Mouse (Mus musculus): ENCODE results near the gene Dnlz.

Gene Dnlz

GRCm38 (mm10) chr2:26357484-26357883 is 5.6 kb upstream of the Dnlz start:
- DNase-seq (ENCODE audit: low spot score in 2 of 2), result no peak

DNA sequence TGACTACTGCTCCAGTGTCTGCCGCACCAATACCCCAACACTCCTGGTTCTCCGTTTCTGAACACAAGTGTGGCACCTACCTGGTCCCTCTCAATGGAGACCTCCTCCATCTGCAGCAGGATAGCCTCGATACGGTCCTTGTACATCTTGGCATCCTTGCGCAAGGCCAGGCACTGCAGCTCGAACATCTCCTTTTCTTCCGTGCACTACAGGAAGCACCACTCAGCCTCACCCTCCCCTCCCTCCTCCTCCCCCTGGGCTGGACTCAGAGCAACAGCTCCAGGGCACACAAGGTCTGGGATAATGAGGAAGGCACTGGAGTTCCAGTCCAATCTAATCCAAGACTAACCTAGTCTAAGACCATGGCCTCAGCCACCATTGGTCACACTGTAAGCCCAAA is 4.8 kb upstream of the Dnlz start:
- DNase-seq (ENCODE audit: low spot score in 2 of 2), result no peak

DNA sequence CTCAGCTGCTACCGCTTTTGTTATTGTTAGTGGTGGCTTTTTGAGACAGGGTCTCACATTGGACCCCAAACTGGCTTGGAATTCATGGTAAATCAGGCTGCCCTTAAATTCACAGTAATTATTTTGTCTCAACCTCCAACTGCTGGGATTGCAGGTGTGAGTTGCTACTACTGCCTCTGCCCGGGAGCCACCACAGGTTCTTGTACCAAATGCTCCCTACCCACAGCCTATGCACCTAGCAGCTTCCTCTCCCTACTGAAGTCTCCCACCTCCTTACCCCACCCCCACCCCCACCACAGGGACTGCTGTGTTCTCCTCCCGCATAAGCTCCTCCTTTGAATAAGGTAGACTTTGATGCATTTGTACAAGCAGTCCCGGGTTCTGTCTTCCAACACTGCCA is 4.3 kb upstream of the Dnlz start:
- no peak for DNase-seq (ENCODE audit: low spot score in 2 of 2)

DNA sequence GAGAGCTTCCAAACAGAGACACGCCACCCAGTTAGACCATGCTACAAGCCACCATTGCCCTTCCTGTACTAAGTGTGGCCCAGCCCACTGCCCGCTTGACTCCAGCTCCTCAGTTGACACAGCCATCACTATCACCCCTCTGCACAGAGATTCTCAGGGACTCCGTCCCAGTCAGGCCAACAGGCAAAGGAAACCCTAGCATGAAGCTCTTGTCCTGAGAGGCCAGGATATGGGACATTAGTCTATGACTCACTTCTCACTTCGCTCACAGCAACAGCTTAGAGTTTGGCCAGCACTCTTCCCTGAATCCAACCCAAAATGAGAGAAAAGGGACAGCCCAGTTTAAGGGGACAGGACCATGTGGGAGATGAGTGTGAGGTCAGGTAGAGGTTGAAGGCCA is 2.5 kb upstream of the Dnlz start:
- no peak for DNase-seq (ENCODE audit: low spot score in 2 of 2)

- no peak for DNase-seq (ENCODE audit: low spot score in 2 of 2)
Measured at GRCm38 (mm10) chr2:26353066-26353980, 1.4 kb upstream of the Dnlz start.

- DNase-seq (ENCODE audit: low spot score in 2 of 2), result no peak
Measured at GRCm38 (mm10) chr2:26352291-26352910, 491 bp upstream of the Dnlz start.

DNA sequence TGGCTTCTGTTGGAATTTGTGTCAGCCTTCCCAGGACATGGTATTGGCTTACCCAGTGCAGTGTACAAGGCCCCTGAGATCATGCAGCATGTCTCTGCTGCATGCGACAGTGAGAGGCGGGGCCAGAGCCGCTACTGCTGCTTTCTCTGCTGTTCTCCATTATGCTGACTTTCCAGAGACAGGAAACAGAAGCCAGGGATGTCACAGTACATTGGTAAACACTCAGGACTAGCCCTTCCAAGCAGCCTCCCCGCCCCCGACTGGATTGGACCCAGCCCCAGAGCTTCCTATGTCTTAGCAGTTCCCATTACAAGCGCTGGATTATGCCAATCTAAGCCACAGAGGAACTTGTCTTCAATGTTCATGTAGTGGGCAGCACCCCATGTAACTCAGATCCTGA is 3.7 kb downstream of the Dnlz start:
- no peak for DNase-seq (ENCODE audit: low spot score in 2 of 2)

GRCm38 (mm10) chr2:26342609-26343490 is 9.1 kb downstream of the Dnlz start:
- DNase-seq (ENCODE audit: low spot score in 2 of 2), result no peak

- peak; percentile 80 to 82 for DNase-seq (ENCODE audit: low spot score in 2 of 2)
Measured at GRCm38 (mm10) chr2:26342044-26342443, 9.9 kb downstream of the Dnlz start.

DNA sequence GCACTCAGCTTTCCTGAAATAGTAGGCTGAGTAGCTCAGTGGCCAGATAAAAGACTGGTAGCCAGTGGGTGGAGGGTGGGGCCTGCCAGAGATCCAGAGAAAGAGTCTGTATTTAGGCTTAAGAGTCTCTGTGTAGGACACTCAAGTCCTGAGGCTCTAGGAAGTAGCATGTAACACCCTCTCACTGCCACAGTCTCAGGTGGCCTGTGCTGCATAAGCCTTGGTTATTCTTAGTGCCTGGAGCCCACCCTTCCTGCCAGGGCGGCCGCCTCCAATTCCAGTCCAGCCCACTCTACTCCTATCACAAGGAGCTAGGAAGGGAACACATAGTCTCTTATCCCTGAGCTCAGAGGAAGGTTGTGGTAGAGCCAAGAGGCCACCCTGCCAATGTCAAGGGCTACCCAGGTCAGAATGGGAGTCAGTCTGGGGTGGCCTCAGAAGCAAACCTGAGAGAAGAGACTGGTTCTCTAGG is 10.4 kb downstream of the Dnlz start:
- peak; percentile 55 to 56 for DNase-seq (ENCODE audit: low spot score in 2 of 2)

DNA sequence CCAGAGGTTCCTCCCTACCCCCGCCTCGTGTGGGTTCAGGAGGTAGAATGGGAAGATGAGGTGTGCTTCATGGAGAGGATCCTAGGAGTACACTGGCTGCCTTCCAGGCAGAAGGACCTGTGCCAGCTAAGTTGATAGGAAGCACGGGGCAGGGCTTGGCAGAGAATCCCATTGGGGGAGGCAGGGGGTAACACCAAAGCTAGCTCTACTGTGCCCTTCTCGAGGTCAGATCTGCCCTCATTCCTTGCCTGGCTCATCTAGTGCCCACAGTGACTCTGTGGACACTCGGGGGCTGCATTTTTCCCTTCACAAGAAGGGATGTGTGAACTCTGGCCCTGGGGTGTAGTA is 12.7 kb downstream of the Dnlz start:
- no peak for DNase-seq (ENCODE audit: low spot score in 2 of 2)

- no peak for DNase-seq (ENCODE audit: low spot score in 2 of 2)
Measured at GRCm38 (mm10) chr2:26338302-26339203, 13.4 kb downstream of the Dnlz start.

- DNase-seq (ENCODE audit: low spot score in 2 of 2), result no peak
Measured at GRCm38 (mm10) chr2:26330702-26331101, 21.2 kb downstream of the Dnlz start.

- no peak for DNase-seq (ENCODE audit: low spot score in 2 of 2)
Measured at GRCm38 (mm10) chr2:26330056-26330468, 21.8 kb downstream of the Dnlz start.

DNA sequence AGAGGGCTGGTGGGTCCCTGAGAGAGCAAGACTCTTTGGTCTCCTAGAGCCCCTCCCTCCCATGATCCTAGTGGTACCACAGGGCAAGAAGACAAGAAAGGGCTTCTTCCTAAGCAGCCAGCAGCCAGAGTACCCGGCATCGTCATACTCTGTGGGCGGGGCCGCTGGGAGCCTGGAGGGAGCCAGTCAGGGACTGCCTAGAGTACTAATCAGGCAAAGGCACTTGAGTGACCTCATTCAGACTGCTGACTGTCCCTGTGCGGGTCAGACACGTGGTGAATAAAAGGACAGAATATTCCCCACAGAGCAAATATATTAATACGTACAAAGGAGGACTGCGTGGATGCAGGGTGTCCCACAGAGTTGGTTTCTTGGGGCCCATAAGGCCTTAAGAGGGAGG is 22.5 kb downstream of the Dnlz start:
- DNase-seq (ENCODE audit: low spot score in 2 of 2), result no peak

DNA sequence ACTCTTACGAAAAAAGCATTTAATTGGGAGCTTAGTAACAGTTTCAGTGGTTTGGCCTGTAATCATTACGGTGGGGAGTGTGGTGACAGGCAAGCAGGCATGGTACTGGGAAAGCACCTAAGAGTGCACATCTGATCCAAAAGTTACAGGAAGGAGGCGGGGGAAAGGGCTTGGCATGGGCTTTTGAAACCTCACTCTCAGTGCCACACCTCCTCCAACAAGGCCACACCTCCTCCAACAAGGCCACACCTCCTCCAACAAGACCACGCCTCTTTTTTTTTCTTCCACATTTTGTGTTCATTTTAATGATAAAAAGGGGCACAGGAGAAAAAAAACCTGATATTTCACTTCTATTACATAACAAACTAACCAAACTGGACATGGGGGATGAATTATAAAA is 24.1 kb downstream of the Dnlz start:
- no peak for DNase-seq (ENCODE audit: low spot score in 2 of 2)

- no peak for DNase-seq (ENCODE audit: low spot score in 2 of 2)
Measured at GRCm38 (mm10) chr2:26325386-26326181, 26.3 kb downstream of the Dnlz start.

- peak; percentile 64 for DNase-seq (ENCODE audit: low spot score in 2 of 2)
Measured at GRCm38 (mm10) chr2:26324917-26325316, 27.0 kb downstream of the Dnlz start.

DNA sequence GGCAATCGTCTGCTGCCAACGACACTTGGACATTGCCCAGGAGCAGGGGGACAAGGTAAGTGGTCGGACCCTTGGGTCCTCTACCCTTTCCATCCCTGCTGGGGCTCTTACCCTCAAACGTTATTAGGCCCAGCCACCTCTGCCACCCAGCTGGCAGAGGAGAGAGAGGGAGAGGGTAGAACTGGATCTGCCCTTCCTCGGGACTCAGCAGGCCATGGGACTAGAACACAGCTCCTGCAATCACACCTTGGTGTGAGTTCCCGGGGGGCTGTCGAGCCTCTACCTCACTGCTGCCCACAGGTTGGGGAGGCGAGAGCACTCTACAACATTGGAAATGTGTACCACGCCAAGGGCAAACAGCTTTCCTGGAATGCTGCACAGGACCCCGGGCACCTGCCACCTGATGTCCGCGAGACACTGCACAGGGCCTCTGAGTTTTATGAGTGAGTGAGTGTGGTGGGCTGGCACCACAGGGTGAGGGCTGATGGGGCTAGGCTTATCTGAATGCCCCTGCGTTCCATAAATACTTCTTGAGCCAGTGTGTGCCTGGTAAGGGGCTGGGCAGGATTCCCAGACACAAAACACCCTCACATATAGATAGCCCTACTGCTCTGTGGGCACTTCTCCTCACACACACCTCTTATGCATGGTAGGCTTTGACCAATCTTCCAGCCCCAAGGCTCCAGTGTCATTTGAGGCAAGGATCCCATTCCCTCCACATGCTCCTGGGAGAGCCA is 28.2 kb downstream of the Dnlz start:
- no peak for DNase-seq (ENCODE audit: low spot score in 2 of 2)

Data from right cerebral cortex, adult 2 months (tissue).